Mouse (Mus musculus): ENCODE data around the gene Recql. TPM values are rescaled to one million over a fixed set of nuclear protein-coding genes. Genes with fewer than 3 reads are reported as not detected.

The Recql gene
- polyA plus RNA-seq (2012; fragmentation: generic; extraction: Trizol), result 1 to 10 TPM; 2.2 to 9.5 TPM

GRCm38 (mm10) chr6:142387011-142387754 is at the start of gene Recql, which contains the start of gene Golt1b:
Gene Recql (minus strand): TSS chr6:142387087.
Gene Golt1b (plus strand): TSS chr6:142387221.

GRCm38 (mm10) chr6:142412906-142413491 is 26.1 kb upstream of the Recql start, which contains the start of gene Spx:
Gene Spx (plus strand): TSS chr6:142413441.

GRCm38 (mm10) chr6:142345440-142346038 is 41.3 kb downstream of the Recql start, which contains the start of gene Pyroxd1:
Gene Pyroxd1 (plus strand): TSS chr6:142345654.

GRCm38 (mm10) chr6:142322881-142323280 is 64.0 kb downstream of the Recql start, which contains the start of gene Slco1a5:
Gene Slco1a5 (minus strand): TSS chr6:142322981.

Other genes starting within 250 kb of the Recql start
- under 1 TPM in 1 of 2 experiments, not detected in 1; 0.08 TPM for gene Slco1a6, start 178.6 kb downstream of the Recql start, polyA plus RNA-seq (2012; fragmentation: generic; extraction: Trizol)
- under 1 TPM in 1 of 2 experiments, not detected in 1; 0.04 TPM for gene Iapp, start 88.7 kb downstream of the Recql start, polyA plus RNA-seq (2012; fragmentation: generic; extraction: Trizol)
- gene Slco1a5, start 64.1 kb downstream of the Recql start, polyA plus RNA-seq (2012; fragmentation: generic; extraction: Trizol), result under 1 TPM; 0.04 to 0.19 TPM
- 1 to 10 TPM in 1 of 2 experiments, under 1 TPM in 1; 0.26 to 3.3 TPM for gene Pyroxd1, start 41.4 kb downstream of the Recql start, polyA plus RNA-seq (2012; fragmentation: generic; extraction: Trizol)
- gene Golt1b, start 134 bp upstream of the Recql start, polyA plus RNA-seq (2012; fragmentation: generic; extraction: Trizol), result 10 to 100 TPM in 1 of 2 experiments, 1 to 10 TPM in 1; 7.2 to 15.8 TPM
- under 1 TPM; 0.06 to 0.54 TPM for gene Spx, start 26.4 kb upstream of the Recql start, polyA plus RNA-seq (2012; fragmentation: generic; extraction: Trizol)
- gene Gys2, start 86.0 kb upstream of the Recql start, polyA plus RNA-seq (2012; fragmentation: generic; extraction: Trizol), result not detected
- gene Ldhb, start 120.9 kb upstream of the Recql start, polyA plus RNA-seq (2012; fragmentation: generic; extraction: Trizol), result 100 to 1,000 TPM in 1 of 2 experiments, 10 to 100 TPM in 1; 25.1 to 109 TPM
- under 1 TPM in 1 of 2 experiments, not detected in 1; 0.01 TPM for gene Kcnj8, start 184.5 kb upstream of the Recql start, polyA plus RNA-seq (2012; fragmentation: generic; extraction: Trizol)

All from C3H10T1/2 (cell line).